Mouse (Mus musculus): ENCODE data around the gene Polrmt.
"Not testable (repeated sequence)": the region's sequence is repeated elsewhere in the genome, so short reads cannot be mapped to it uniquely, and the experiment has no call there.

Polrmt gene

DNA sequence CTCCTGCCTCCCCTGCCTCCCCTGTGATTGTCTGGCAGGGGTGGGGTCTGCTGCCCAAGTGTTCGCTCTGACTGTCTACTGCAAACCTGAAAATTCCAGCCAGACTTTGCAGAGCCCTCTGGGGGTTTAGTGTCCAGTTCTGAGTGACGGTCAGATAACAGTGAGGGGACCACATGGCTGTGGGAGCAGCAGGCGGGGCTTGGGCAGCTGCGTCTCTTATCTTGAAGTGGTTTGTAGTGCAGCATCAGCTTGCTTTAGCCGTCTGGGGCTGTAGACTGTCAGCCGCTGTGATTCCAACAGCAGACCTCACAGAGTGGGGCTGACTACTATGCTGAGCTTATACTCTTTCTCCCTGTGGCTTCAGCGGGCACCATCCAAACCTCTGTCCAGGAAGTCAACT is 37.1 kb downstream of the Polrmt start:
- no peak for DNase-seq (ENCODE audit: low spot score in 2 of 2)

DNA sequence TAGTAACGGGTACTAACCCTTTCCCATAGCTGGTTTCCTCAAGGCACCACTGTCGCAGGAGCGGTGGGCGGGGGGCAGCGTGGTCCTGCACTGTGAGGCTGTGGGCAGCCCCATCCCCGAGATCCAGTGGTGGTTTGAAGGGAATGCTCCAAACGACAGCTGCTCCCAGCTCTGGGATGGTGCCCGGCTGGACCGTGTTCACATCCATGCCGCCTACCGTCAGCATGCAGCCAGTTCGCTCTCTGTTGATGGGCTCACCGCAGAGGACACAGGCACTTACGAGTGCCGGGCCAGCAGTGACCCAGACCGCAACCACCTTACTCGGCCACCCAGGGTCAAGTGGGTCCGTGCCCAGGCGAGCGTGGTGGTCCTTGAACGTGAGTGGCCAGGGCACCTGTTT is 37.7 kb downstream of the Polrmt start:
- no peak for DNase-seq (ENCODE audit: low spot score in 2 of 2)

GRCm38 (mm10) chr10:79707759-79708158 is 38.6 kb downstream of the Polrmt start:
- DNase-seq (ENCODE audit: low spot score in 2 of 2) = no peak

DNA sequence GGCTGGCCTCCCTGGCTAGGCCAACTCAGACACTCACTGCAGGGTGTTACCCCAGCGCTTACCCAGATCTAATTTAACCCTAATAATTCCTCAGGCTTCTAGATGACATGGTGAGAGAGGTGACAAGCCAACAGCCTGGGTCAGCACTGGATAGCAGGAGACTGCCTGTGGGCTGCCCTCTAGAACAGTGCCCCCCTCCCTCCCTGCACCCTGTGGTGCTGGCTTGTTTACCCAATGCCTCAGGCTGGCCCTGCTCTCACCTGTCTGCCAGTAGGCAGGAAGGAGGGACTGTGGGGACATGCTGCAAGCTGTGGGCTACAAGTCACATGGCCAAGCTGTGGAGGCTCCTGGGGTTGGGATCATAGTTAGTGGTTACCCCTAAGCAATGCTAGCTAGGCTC is 39.2 kb downstream of the Polrmt start:
- DNase-seq (ENCODE audit: low spot score in 2 of 2) = no peak

DNA sequence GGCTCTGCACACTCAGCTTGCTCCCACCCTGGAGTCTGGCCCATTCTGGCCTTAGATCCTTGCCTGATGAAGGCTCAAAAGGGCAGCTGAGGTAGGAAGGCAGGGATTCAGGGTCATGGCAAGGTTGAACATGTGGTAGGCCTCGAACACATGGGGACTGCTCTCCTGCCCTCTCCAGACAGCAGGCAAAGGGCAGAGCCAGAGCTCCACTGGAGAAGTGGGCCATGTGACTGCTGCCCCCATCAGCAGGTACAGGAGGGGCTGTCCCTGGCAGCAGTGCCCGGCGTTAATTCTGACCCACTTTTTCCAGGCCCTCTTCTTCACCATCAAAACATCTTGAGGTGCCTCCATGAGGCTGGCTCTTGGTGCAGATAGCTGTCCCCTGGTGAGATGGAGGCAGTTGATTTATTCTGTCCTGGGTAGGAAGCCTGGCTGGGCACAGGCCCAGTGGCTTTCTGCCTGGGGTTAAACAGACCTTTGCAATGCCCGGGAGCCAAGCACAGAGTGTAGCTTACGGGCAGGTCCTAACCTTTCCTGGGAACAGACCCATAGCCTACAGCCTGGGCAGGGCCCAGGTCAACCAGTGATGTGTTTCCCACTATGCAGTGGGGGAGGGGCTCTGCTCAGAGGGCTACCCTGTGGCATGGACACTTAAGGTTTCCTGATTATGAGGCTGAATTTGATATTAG is 39.8 kb downstream of the Polrmt start:
- no peak for DNase-seq (ENCODE audit: low spot score in 2 of 2)

- no peak for DNase-seq (ENCODE audit: low spot score in 2 of 2)
Observed at GRCm38 (mm10) chr10:79705951-79706350, 40.4 kb downstream of the Polrmt start.

GRCm38 (mm10) chr10:79704970-79705360 is 41.4 kb downstream of the Polrmt start:
- no peak for DNase-seq (ENCODE audit: low spot score in 2 of 2)

- DNase-seq (ENCODE audit: low spot score in 2 of 2) = peak; percentile 99
Observed at GRCm38 (mm10) chr10:79704065-79704969, 42.1 kb downstream of the Polrmt start, which contains the start of gene Bsg. TSS of gene Bsg (plus strand) at chr10:79704491.

DNA sequence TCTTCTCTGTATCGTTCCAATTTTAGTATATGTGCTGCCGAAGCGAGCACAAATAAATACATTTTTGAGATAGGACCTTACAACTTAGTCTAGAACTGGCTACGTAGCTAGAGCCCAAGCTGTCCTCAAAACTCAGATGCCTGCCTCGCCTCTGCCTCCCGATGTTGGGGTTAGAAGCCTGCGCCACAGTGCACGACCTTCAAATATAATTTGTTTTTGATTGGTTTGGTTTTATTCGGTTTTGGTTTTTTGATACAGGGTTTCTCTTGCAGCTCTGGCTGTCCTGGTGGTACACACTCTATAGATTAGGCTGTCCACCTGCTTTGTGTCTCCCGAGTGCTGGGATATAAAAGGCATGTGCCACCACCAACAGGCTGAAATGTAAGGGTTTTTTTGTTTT is 42.8 kb downstream of the Polrmt start:
- no peak for DNase-seq (ENCODE audit: low spot score in 2 of 2)

- DNase-seq (ENCODE audit: low spot score in 2 of 2) = not testable (repeated sequence)
Observed at GRCm38 (mm10) chr10:79702970-79703369, 43.4 kb downstream of the Polrmt start.

- DNase-seq (ENCODE audit: low spot score in 2 of 2) = peak; percentile 87 to 89
Observed at GRCm38 (mm10) chr10:79701443-79702129, 44.8 kb downstream of the Polrmt start.

- DNase-seq (ENCODE audit: low spot score in 2 of 2) = no peak
Observed at GRCm38 (mm10) chr10:79700676-79701075, 45.7 kb downstream of the Polrmt start.

- no peak for DNase-seq (ENCODE audit: low spot score in 2 of 2)
Observed at GRCm38 (mm10) chr10:79698459-79698858, 47.9 kb downstream of the Polrmt start.

GRCm38 (mm10) chr10:79697916-79698315 is 48.5 kb downstream of the Polrmt start:
- no peak for DNase-seq (ENCODE audit: low spot score in 2 of 2)

GRCm38 (mm10) chr10:79696129-79696651 is 50.2 kb downstream of the Polrmt start:
- DNase-seq (ENCODE audit: low spot score in 2 of 2) = peak in 1 of 2 experiments; percentile 55

DNA sequence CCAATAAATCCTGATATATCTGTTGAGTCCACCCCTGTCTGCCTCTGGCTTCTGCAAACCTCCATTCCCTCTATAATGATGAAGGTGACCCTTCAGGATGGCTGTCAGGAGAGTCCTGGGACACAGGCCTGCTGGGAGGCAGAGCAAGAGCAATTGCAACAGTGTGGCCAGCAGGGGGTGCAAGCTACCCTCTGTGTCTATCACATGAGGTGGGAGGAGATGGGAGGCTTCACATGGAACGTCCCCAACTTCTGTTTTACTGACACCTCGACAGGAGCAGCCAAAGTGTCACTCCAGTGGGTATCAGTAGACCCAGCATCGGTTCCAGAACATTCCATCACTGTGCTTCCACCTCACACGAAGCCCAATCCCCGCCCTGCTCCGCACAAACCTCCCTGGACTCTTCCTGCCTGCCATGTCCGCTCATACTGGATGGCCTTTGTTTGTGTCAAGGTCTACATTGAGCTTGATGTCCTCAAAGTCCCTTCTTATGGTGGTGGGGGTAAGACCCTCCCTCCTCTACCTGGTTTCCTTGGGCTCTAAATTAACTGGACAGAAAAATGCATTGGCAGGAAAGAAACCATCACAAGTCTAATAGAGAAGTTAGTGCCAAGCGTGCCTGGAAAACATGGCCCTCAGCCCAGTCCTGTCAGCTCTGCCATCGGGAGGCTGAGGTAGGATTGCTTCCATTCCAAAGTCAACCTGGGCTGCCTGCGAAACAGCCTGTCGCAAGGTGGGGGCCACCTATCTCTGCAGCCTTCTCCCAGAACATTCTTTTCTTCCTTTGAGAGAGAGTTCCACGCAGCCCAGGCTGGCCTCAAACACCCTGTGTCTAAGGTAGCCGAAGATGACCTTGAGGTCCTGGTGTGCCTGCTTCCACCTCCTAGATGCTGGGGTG is 50.9 kb downstream of the Polrmt start:
- DNase-seq (ENCODE audit: low spot score in 2 of 2) = peak; percentile 84 to 85

DNA sequence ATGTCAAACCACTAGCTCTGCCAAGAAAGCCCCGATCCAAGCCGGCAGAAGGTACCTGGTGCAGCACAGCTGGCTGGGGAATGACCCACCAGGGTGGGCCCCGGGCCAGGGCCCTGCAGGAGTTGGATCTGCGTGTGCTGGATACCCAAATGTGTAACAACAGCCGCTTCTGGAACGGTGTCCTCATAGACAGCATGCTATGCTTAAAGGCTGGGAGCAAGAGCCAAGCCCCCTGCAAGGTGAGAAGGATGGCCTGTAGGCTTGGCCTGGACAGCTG is 52.1 kb downstream of the Polrmt start:
- DNase-seq (ENCODE audit: low spot score in 2 of 2) = no peak

DNA sequence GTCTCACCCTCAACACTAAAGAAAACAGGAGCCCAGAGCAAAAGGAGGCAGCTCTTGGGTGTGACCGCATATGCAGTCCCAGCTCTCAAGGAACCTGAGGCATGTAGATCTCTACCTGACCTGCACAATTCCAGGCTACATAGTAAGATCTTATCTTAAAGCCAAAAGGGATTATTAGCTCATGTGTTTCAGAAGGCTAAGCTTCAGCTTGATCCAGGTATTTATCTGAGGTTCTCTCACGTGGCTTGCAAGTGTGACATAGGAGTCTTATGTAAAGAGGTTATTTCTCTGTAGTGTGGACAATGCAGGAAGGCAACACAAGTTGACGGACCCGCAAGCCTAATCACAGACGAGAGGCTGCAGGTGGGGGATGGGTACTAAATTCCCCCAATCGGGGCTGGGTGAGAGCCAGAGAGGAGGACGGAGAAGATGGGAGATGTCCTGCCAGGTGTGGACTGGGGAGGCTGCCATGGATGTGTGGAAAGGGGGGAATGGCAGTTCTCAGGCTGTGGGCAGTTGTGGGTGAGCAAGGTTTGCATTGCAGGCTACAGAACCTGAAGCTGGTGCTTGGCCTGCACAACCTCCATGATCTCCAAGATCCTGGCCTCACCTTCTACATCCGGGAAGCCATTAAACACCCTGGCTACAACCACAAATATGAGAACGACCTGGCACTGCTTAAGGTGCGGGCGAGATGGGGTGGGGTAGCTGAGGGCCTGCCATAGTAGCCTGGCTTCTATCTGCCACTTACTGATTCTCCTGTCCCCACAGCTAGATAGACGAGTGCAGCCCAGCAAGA is 52.6 kb downstream of the Polrmt start:
- DNase-seq (ENCODE audit: low spot score in 2 of 2) = no peak

- no peak for DNase-seq (ENCODE audit: low spot score in 2 of 2)
Observed at GRCm38 (mm10) chr10:79691986-79692548, 54.3 kb downstream of the Polrmt start.

- DNase-seq (ENCODE audit: low spot score in 2 of 2) = no peak
Observed at GRCm38 (mm10) chr10:79689178-79689577, 57.2 kb downstream of the Polrmt start.
